ENCODE assay signal across 29 mouse cellular contexts in the genomic region with DNA sequence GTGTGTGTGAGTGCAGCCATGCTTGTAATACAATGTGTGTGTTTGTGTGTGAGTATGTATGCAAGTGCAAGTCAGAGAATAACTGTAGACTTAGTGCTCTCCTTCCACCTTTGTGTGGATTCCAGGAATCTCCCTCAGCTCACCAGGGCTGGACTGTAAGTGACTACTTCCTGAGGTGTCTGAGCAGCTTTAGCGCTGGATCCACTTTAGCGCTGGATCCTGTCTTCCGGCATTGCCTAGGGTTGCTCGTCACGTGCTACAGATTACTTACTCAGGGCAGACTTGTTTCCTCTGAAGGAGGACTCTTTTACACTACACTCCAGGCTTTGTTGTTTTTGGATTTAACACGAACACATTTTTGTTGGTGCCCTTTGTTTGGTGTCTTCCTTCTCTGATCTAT. TPM values are rescaled to one million over a fixed set of nuclear protein-coding genes. Genes with fewer than 3 reads are reported as not detected.
DNase-seq lines count a peak whose midpoint lies in the region; ATAC-seq lines count a peak whose summit lies in the region.
"Had no signal": no experiment of that assay in that cellular context is flagged by ENCODE, and none has a peak within 500 bp of the region (broad histone marks: within the 10 kb centered on the region; RNA-seq: fewer than 3 reads in every experiment).

No protein-coding gene starts in this region.

- H3K36me3 ChIP-seq in heart, embryonic 13.5 days = peaks cover 3% of the 10 kb centered on the region; the same call in 1 of the 2 replicates
- H3K36me3 ChIP-seq in midbrain, embryonic 11.5 days (ENCODE audit: control insufficient read depth, insufficient read depth, low read length) = no peaks in the 10 kb centered on the region
- H3K36me3 ChIP-seq in midbrain, embryonic 15.5 days (replicated peaks) = no peaks in the 10 kb centered on the region
- H3K36me3 ChIP-seq: embryonic facial prominence, embryonic 15.5 days; hindbrain, embryonic 12.5 days; limb, embryonic 15.5 days; lung, embryonic 15.5 days; midbrain, embryonic 13.5 days had no signal

- H3K4me1 ChIP-seq in heart, embryonic 13.5 days = peaks cover 27% of the 10 kb centered on the region
- peaks cover 3% of the 10 kb centered on the region; the same call in 1 of the 2 replicates for H3K4me1 ChIP-seq in midbrain, embryonic 11.5 days (ENCODE audit: control insufficient read depth, insufficient read depth, low read length)
- H3K4me1 ChIP-seq in midbrain, embryonic 15.5 days = no peaks in the 10 kb centered on the region
- H3K4me1 ChIP-seq: limb, embryonic 15.5 days had no signal

- H3K9ac ChIP-seq in heart, embryonic 13.5 days = no peak overlapping the region
- H3K9ac ChIP-seq in midbrain, embryonic 11.5 days (ENCODE audit: low read length) = no peak overlapping the region
- no peak overlapping the region for H3K9ac ChIP-seq in midbrain, embryonic 15.5 days
- H3K9ac ChIP-seq: embryonic facial prominence, embryonic 15.5 days; forebrain, embryonic 15.5 days; hindbrain, embryonic 12.5 days; limb, embryonic 15.5 days; liver, embryonic 14.5 days; lung, embryonic 15.5 days; midbrain, embryonic 13.5 days had no signal

- no peak overlapping the region for H3K4me3 ChIP-seq in heart, embryonic 13.5 days
- H3K4me3 ChIP-seq in midbrain, embryonic 11.5 days (ENCODE audit: low read depth, low read length) = no peak overlapping the region
- H3K4me3 ChIP-seq in midbrain, embryonic 15.5 days = no peak overlapping the region
- H3K4me3 ChIP-seq: embryonic facial prominence, embryonic 15.5 days; forebrain, embryonic 15.5 days; hindbrain, embryonic 12.5 days; left cerebral cortex, adult 2 months; limb, embryonic 15.5 days; lung, embryonic 15.5 days; midbrain, embryonic 13.5 days had no signal

- H3K9me3 ChIP-seq in heart, embryonic 13.5 days = peaks cover 8% of the 10 kb centered on the region
- no peaks in the 10 kb centered on the region for H3K9me3 ChIP-seq in midbrain, embryonic 11.5 days (ENCODE audit: control insufficient read depth, low read length)
- no peaks in the 10 kb centered on the region for H3K9me3 ChIP-seq in midbrain, embryonic 15.5 days
- H3K9me3 ChIP-seq: embryonic facial prominence, embryonic 15.5 days; hindbrain, embryonic 12.5 days; lung, embryonic 15.5 days; midbrain, embryonic 13.5 days had no signal

- H3K27me3 ChIP-seq in heart, embryonic 13.5 days (replicated peaks) = no peaks in the 10 kb centered on the region
- H3K27me3 ChIP-seq in midbrain, embryonic 11.5 days (ENCODE audit: control insufficient read depth, insufficient read depth, low read length) = no peaks in the 10 kb centered on the region
- no peaks in the 10 kb centered on the region for H3K27me3 ChIP-seq in midbrain, embryonic 15.5 days (replicated peaks)
- H3K27me3 ChIP-seq: embryonic facial prominence, embryonic 15.5 days; forebrain, embryonic 15.5 days; hindbrain, embryonic 12.5 days; limb, embryonic 15.5 days; lung, embryonic 15.5 days; midbrain, embryonic 13.5 days had no signal

- WGBS in heart, embryonic 13.5 days = 41% methylated on average over 6 of the region's 6 CpGs
- 81% methylated on average over 6 of the region's 6 CpGs for WGBS in midbrain, embryonic 11.5 days
- WGBS in midbrain, embryonic 15.5 days = 77% methylated on average over 6 of the region's 6 CpGs

- DNase-seq in frontal cortex, adult 2 months (ENCODE audit: extremely low spot score in 1 of 2, low spot score in 1 of 2) = no peak
- no peak for DNase-seq in heart, postnatal 25 days (ENCODE audit: low spot score)
- peak; percentile 65 for DNase-seq in midbrain, embryonic 11.5 days (ENCODE audit: low spot score, missing footprints)
- DNase-seq in yolk sac, embryonic 10.5 days (ENCODE audit: low spot score) = peak; percentile 23
- no peak for DNase-seq in thymus, adult 18-20 months
- DNase-seq: adrenal gland, postnatal 10 days; cerebellum, adult 8-10 months; cerebellum, postnatal 36 days; embryo, embryonic 11 days; gastrocnemius, postnatal 14 days; kidney, adult 18-20 months; kidney, postnatal 10 days; left cerebral cortex, postnatal 4 days; retina, postnatal 1 day; right cerebral cortex, postnatal 4 days; thymus, postnatal 25 days had no signal

- intact Hi-C loops in heart, postnatal 25 days (cut with DNase I) = no loop called here

- ATAC-seq in frontal cortex, adult (ENCODE audit: low TSS enrichment) = peak; percentile 23; the same call in 1 of the 2 replicates
- ATAC-seq in heart, embryonic 13.5 days (ENCODE audit: extremely low read depth, insufficient number of reproducible peaks, low FRiP score, low TSS enrichment) = no peak
- ATAC-seq in midbrain, embryonic 11.5 days (ENCODE audit: low FRiP score) = no peak
- ATAC-seq in midbrain, embryonic 15.5 days (replicated peaks) = no peak
- ATAC-seq: activated CD4-positive, CD25-positive, alpha-beta regulatory T cell, adult 4 months; CD4-positive, CD25-positive, alpha-beta regulatory T cell, adult 4 months; forebrain, embryonic 15.5 days; midbrain, embryonic 13.5 days had no signal

- peak overlapping the region; percentile 18 for H3K4me2 ChIP-seq in heart, embryonic 13.5 days
- no peak overlapping the region for H3K4me2 ChIP-seq in midbrain, embryonic 11.5 days
- no peak overlapping the region for H3K4me2 ChIP-seq in midbrain, embryonic 15.5 days
- H3K4me2 ChIP-seq: embryonic facial prominence, embryonic 15.5 days; forebrain, embryonic 15.5 days; hindbrain, embryonic 12.5 days; limb, embryonic 15.5 days; lung, embryonic 15.5 days; midbrain, embryonic 13.5 days had no signal

- H3K27ac ChIP-seq in heart, embryonic 13.5 days (replicated peaks) = peak overlapping the region; percentile 43; the same call in 1 of the 2 replicates
- no peak overlapping the region for H3K27ac ChIP-seq in midbrain, embryonic 11.5 days (ENCODE audit: low read depth, low read length)
- H3K27ac ChIP-seq in midbrain, embryonic 15.5 days = no peak overlapping the region
- H3K27ac ChIP-seq: embryonic facial prominence, embryonic 15.5 days; forebrain, embryonic 15.5 days; hindbrain, embryonic 12.5 days; left cerebral cortex, adult 2 months; limb, embryonic 15.5 days; liver, embryonic 14.5 days; lung, embryonic 15.5 days; midbrain, embryonic 13.5 days had no signal

RNA-seq across cellular contexts. Expression of a gene that starts 48.9 kb away (rescaled TPM):
- 35.2 and 39.1 TPM in 2 replicates for polyA plus RNA-seq in frontal cortex, adult 2 months (2012; rRNA removed)
- 3.9 and 4.6 TPM in 2 replicates for polyA plus RNA-seq in heart, embryonic 13.5 days (2015; fragmentation: Nextera tagmentation; extraction: Ambion mirVana)
- total RNA-seq in heart, postnatal 25 days (2021) = 10 to 100 TPM; 15.9 to 19.0 TPM
- polyA plus RNA-seq in midbrain, embryonic 11.5 days (2014; fragmentation: Nextera tagmentation; extraction: Ambion mirVana) = 6.2 and 6.8 TPM in 2 replicates
- polyA plus RNA-seq in midbrain, embryonic 15.5 days (2015; fragmentation: Nextera tagmentation; extraction: Ambion mirVana) = 8.0 and 8.1 TPM in 2 replicates

Comparison
In these comparisons a context has a peak if more than half of its experiments do, and no peak if none do; other contexts are left out.
1. DNase-seq: peak in midbrain, embryonic 11.5 days (single experiment) and yolk sac, embryonic 10.5 days (single experiment); none in frontal cortex, adult 2 months (0 of 2), heart, postnatal 25 days (single experiment) and thymus, adult 18-20 months (0 of 2).